Mouse (Mus musculus) kidney, adult 8-10 months (tissue): ENCODE results near the gene Stpg3.

Experiments used
- DNase-seq, 2 experiments: peaks; one replicate each; pipeline ENCODE4 v3.0.0; 2022

The Stpg3 gene

DNA sequence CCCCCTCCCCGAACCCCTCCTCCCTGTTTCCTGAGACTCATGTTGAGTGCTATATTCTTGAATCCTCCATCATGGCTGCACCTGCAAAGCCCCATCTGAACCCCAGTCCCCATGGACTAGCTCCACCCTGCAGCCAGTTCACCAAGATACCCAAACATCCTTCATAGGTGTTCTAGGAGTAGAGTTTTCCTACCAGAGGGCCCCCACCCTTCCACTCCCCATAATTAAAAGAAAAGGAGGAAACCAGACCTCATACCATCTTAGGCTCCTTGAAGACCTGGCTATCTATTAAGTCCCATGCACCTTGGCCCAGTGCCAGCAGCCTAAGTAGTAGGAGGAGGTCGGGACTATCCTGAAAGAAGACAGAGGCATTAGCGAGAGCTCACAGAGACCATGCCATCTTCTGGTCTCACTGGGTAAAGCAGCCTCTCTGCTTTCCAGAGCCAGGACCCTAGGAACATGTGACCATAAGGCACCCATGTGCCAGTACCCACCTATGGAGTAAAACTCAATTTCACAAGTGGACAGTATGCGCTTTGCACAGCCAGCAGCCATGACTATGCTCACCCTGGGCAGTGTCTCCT lies 10.7 kb downstream of the Stpg3 start:
- no peak for DNase-seq

DNA sequence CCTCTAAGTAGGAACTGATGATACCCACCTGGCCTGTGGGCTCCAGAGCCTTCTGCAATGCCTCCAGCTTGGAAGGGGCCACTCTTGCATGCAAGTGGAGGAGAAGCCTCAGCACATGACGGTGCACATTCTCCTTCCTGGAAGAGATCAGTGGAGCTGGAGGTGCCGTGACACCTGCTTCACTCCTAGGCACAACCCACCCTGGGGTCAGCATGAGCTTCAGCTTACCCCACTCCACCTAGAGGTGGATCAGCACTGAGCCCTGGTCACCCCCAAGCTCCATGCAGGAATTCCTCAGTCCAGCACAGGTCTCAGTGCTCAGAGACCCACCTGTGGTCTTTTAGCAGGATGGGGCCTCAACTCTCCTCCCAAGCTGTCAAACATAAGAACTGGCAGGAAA lies 13.8 kb downstream of the Stpg3 start:
- DNase-seq: no peak

DNA sequence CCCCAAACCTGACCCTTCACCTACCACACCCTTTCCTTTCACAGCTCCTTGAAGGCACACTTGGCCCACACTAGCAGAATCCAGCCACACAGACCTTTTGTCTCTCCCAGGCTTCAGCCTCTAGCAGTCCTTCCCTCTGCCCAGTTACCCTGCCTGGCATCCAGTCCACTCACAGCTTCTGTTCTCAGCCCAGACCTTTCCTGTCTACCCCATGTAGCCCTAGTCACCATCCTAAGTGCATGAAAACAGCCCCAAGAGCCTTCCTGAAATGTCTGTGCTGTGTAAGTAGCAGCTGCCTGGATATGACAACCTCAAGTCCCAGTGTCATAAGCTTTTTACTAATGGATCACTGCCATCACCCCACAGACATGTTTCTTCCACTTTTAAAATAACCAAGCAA lies 16.5 kb downstream of the Stpg3 start:
- DNase-seq: no peak

DNA sequence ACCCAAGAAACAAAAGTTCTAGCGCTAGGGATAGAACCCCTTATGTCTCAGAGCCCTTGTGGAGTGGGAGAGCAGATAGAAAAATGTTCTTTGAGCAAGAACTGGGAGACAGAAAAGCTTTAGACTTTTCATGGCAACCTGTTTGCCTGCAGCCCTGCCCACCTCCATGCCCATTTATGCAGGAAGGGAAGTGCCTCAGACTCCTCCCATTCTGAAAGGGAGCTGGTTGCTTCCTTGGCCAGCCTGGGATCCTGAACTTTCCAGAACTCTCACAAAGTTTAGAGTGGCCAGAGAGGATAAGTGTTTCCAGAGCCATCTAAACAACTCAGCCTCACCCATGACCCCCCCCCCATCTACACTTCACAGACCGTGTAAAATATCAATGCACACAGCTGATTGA lies 17.2 kb downstream of the Stpg3 start:
- no peak for DNase-seq

DNA sequence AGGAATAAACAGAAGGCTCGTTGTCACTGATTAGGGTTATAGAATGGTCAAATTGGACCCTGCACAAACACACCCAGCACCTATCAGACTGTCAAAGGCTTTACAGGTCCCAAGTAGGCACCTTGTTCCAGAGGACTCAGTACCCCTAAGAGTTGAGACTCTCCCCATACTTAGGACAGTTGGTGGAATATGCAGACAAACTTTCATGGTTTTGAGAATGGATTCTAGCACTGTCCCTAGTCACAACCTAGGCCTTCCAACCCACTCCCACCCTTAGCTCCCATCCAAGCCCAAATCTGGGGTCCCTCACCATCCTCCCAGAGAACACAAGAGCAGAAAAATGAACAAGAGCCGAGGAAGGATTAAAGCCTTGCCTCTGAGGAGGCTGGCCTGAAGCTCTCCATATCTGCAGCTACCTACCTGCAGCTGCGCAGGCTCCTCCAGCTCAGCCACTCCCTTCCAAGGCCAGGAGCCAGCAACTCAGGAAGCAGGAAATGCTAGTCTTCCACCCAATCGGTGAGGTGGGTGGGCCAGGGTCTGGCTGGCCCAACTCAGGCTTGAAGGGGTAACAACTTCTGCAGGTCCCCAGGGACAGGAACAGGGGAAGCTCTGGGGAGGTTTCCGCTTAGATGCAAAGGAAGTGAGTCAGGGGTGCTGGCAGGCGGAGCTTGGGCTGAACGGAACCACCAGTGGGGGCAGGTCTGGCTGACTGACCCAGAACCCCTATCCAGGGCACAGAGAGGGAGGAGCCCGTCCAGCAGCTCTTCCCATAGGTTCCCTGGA lies 18.1 kb downstream of the Stpg3 start, which contains the start of gene Tor4a:
Gene Tor4a (minus strand): TSS at position 715 of the 783 bp plus-strand sequence.
- peak; percentile 86 to 92 for DNase-seq

DNA sequence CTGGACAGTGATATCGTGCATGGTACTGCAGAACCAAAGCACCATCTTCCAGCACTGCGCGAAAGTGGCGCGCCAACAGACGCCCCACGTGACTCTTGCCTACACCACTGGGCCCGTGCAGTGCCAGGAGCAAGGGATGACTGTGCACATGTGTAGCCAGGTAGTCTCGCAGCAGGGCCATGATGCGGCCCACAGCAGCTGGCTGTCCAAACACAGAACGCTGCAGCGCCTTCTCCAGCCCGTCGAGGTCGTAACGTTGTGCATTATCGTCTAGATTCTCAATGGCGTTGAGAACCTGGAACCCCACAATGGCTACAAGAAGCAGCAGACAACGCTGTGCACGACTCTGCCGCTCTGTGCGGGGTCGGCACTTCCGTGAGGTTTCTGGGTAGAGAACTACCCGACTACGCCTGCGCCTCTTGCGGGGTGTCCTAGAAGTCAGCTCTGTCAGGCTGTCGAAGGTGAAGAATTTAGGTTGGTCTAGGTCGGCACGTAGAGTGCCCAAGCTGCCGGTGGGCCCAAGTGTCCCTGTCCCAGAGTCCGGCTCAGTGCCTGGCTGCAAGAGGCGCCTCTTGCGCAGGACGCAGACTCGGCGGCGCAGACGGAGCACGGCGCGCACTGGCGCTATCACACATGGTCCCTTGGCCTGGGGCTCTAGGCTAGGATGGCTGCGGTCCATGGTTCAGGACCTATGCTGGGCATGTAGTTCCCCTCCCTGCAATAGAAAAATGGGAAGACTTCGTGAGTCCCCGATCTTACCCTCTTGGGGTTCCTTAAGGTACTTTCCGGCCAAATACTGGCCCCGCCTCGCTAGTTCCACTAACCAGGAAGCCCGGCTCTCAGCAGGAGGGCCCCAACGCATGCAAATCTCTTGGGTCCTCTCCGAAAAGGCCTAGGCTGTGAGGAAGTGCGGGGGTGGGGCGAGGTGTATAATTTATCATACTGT lies 19.0 kb downstream of the Stpg3 start:
- DNase-seq: peak; percentile 83 to 84

DNA sequence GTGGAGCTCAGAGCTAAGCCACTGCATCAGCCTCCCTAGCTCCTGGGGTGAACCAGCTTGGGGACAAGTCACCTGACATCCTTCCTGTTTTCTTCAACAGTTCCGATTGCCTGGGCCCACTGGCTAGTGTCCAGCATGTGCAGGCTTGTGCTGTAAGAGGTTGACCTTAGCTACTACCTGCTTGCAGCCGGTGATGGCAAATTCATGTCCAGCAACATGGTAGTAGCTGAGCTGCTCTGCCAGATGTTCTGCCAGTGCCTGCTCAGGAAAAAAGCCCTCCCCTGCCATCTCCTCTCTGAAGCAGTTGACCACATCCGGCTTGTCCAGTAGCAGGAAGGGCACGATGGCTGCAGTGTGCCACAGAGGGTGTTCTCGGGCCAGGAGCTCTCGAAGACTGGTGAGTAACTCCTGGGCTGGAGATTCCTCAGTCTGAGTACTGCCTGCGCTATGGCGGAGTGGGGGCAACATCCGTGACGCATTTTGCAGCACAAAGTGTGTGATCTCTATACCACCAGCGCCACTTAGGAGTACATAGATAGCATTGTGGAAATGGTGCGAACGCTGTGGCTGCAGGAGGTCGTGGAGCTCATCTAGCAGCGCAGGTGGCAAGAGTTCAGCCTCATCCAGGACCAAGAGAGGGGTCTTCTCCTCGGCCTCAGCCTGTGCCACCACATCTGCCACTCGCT lies 19.8 kb downstream of the Stpg3 start:
- no peak for DNase-seq

DNA sequence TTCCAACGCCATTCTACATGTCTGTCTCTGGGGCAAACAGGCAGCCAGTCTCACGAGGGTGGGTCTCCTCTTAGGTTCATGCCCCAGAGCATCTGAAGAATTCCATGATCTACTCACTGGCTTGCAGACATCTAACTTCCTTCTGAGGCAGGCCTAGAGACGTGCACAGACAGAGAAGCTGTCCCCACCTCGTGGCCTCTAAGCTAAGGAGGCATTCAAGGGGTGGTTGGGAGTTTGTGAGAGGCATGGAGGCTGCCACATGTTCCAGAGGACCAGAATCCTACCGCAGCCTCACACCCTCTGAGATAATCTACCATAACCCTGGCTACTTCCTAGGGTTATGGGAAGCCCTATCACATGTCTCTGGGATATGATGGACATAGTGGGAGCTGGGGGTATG lies 20.4 kb downstream of the Stpg3 start:
- no peak for DNase-seq

DNA sequence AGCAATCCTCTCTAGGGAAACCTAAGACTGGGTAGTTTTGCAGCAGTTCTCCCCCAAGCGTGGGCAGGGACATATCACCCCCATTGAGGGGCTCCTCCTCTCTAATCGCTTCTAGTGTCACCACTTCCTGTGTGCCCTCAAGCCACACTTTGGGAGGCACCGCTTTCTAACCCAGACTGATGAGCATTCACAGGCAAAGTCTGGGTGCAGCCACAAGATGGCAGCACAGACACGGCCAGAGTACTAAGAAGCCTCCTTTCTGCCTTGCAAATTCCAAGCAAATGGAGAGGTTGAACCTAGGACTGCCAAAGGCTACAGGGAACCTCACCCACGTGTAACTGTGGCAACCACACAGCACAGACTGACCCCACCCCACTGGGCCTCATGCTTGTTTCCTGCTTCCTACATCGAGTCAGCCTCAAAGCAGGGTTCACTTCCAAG lies 21.1 kb downstream of the Stpg3 start:
- peak; percentile 87 to 90 for DNase-seq

DNA sequence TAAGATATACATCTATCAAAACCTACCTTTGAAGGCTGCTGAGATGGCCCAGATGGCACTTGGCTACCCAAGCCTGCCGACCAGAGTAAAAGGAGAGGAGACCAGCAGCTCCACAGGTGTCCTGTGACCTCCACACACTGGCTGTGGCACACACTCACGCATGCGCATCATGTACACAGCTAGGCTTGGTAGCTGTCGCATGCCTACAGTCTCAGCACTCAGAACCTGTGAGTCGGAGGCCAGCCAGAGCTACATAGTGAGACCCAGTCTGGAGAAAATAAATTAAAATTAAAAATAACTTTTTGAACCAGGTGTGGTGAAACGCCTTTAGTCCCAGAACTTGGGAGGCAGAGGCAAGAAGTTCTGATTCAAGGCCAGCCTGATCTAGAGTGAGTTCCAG lies 26.6 kb downstream of the Stpg3 start:
- no peak for DNase-seq

DNA sequence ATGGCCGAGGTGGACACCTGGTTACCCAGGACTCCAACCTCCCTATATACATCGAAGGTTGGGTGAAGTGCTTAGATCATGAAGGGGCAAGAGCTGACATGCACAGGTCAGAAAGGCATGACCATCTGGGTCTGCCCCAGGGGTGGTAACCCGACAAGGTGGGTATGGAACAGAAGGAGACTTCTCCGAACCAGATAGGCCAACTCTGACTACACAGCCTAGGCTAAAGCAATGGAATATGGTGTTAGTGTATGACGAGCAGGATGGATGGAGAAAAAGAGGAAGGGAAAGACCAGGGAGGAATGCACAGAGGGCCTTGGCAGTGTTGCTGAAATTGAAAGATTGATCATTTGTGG lies 27.9 kb downstream of the Stpg3 start:
- DNase-seq: no peak

DNA sequence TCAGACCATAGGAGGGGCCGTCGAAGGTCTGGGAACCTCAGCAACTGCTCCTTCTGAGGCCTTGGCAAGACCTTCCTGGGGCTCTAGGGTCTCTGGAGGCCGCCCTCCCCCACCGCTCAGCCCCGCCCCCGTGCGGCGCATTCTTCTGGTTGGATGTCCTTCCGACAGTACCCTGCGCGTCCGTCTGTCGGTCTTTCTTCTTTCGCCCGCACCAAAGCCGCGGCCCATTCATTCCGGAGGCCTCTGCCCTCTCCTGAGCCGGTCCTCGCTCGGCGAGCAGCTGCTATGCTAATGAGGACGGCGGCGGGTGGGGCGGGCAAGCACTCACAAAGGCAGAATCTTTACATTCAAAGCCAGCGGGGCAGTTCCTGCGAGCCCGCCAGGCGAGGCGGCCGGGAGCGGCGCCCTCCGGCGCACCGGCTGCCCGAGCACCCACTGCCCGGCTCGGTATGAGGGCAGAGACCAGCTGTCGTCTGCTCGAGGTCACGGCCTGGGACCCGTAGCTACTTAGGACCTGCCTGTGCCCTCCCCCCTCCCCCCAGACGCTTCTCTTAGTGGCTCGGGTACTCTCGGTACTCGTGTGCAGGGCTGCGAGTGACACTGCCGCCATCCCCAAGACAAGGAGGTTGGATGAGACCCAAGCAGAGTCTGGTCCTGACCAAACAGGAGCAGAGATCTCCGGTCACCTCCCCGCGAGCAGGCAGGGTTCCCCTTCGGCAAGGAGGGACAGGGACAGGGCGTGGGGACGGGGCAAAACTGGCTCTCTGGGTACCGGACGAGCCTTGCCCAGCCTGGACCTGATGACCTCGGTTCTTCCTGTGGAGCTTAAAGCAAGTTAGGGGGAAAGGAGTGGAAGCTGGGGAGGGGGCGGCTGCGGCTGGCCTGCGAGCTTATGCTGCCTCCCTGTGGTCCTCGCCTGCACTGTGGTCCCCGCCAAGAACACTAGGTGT lies 28.5 kb downstream of the Stpg3 start:
- DNase-seq: no peak

DNA sequence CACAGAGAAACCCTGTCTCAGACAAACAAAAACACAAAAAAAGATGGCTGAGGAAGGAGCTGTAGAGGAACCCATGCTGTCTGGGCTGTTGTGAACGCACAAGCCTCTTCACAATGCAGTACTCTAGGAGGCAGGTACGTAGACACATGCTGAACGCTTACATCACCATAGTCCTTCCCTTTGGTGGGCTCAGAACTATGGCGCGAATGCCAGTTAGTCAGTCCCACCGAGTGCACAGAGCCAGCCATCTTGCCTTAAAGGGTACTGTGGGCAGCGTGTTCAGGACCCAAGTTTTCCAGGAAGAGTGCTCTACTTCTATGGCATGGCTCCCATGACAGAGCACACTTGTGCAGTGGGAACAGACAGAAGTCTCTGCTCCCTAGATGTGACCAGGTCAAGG lies 29.9 kb downstream of the Stpg3 start:
- DNase-seq: no peak

DNA sequence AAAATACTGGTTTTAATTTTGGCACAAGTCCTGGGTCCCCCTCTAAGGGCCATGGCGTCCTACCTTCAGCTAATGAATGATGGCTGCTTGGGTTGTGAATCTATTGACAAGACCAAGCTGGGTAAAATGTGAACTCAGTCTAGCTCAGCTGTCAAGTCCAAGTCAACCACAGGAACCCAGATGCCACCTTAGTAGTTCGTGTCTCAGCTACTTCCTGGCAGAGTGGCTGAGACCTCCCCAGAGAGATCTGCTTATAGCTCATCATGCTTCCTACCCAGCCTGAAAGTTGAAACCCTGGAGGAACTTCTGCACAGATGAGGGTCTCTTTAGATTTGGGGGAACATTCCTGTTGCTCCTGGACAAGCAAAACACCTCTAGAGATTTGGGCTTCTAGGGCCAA lies 31.1 kb downstream of the Stpg3 start:
- DNase-seq: no peak

DNA sequence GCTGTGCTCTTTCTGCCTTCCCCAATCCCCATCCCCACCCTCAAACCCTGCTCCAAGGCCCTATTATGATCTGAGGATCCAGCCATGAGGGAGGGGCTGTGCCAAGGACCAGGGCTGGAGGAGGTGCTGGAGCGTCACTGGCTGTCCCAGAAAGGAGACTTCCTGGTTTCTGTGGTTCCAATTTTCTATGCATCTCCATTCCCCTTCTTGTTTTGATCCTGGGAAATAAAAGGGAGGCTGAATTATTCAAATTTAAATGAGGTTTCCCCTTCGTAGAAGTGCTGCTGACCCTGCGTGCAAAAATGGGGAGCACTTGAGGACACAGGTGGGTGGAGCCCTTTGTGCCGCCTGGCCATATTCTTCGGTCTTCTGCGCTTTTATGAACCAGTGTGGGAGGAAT lies 31.8 kb downstream of the Stpg3 start:
- DNase-seq: no peak

DNA sequence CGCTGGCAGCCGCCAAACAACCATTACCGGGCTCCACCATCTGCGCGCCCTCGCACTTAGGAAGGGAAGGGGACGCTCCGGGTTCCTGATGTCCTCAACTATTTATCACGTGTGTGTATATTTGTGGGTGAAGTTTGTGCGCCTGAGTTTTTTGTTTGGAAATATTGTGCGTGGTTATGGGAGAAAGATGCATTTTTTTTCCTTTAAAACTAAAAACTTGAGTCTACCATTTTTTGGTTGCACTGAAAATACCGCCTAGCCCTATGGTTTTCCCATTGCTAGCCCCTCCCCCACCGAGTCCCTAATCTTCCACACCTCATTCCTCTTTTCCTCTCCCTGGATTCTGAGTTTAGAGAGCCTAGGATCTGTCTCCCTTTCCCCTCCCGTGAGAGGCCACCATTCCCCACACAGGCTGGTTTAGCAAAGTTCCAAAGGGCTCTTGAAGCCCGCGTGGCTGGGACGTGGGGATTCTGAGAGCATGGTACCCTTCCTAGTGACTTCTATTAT lies 32.5 kb downstream of the Stpg3 start:
- no peak for DNase-seq

DNA sequence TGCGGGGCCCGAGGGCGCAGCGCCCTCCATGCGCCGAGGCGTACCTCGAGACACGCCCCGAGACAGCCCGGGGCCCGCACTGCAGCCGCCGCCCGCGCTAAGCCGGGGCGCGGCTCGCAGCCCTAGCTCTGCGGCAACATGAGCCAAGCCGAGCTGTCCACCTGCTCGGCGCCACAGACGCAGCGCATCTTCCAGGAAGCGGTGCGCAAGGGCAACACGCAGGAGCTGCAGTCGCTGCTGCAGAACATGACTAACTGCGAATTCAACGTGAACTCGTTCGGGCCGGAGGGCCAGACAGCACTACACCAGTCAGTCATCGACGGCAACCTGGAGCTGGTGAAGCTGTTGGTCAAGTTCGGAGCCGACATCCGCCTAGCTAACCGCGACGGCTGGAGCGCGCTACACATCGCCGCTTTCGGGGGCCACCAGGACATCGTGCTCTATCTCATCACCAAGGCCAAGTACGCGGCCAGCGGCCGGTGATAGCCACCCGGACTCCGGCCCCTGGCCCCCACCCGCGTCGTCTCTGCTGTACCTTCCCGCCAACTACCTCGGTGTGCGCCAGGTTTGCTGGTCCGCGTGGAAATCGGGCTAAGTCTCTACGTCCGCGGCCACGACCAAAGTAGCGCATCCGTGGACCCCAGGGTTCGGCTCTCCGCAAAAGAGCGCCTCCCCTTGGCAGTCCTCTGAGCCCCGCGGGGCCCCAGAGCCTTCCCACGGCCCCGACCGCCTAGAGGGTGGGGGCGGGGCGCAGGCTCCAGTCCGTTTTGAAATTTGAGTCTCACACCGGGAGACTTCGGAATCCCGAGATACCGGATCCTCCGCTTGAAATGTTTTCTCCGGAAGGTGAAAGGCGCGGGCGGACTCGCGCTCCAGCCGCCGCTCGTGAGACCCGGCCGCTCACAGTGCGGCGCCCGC lies 33.2 kb downstream of the Stpg3 start:
- DNase-seq: no peak

DNA sequence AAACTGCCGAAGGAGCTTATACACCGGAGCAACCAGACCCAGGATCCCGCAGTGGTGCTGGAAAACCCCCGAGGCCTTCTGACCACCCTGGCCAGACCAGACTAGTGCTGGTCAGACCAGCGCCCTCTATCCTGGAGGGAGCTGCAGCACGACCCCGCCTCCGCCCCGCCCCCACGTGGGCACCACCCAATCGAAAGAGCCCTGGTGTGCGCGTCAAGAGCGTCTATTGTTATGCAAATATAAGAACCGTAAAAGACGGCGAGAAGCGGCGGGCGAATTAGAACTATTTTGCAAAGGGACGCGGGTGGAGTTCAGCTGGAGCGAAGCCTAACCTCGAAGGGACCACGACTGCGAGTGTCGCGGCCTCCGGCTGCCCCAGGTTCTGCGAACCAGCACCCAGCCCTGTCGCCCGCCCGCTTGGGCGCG lies 33.9 kb downstream of the Stpg3 start, which contains the start of gene Nrarp:
Gene Nrarp (plus strand): TSS at position 281 of the 426 bp plus-strand sequence.
- DNase-seq: peak; percentile 92

DNA sequence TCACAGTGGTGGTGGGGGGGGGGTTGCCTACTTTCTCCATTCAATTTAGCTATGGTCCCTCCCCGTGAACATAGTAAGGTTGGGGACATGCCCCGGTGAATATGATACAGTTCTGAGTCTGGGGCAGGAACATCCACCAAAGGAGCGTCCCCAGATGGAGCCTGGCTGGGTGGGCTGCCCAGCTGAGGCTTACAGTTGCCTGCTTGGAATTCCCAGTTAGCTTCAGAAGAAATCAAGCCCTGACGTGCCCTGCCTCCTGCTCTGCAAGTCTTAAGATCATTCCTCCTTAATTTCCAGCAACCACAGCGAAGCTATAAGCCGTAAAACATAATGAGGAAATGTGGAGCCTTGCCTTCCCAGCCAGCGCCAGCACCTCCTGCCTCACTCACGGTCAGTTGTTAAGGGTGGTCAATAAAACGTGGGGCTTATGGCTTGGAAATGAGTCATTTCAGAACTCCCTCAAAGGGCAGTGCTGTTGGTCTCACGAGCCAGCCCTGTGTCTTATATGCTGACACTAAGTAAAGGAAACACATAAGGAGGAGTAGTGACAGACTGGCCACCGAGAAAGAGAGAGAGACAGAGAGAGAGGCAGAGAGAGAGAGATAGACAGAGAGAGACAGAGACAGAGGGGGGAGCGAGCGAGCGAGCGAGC lies 34.7 kb downstream of the Stpg3 start:
- no peak for DNase-seq
